13 mouse cellular contexts compared by ENCODE assay signal in the genomic region with DNA sequence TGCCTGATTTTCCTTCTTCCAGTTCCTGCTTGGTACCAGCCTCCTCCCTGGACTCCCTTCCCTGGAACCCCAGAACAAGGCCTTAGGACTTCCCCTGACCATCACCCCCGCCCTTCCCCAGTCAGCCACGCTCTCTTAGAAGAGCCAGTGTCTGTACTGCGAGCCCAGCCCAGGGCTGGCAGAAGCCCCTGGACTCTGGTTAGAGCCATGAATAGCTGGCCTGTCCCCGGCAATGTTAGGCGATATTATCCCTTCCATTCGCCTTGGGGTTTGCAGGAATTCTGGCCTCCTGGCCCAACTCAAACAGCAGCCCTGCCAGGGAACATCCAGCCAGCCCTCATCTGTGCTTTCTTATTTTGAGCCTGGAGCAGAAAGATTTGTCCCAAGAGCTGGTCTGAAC. TPM values are rescaled to one million over a fixed set of nuclear protein-coding genes. Genes with fewer than 3 reads are reported as not detected.
DNase-seq lines count a peak whose midpoint lies in the region; ATAC-seq and TF ChIP-seq lines count a peak whose summit lies in the region.
"Had no signal": no experiment of that assay in that cellular context is flagged by ENCODE, and none has a peak within 500 bp of the region (broad histone marks: within the 10 kb centered on the region; RNA-seq: fewer than 3 reads in every experiment).

No protein-coding gene starts in this region.

- no peaks in the 10 kb centered on the region for H3K36me3 ChIP-seq in hindbrain, postnatal 0 days (ENCODE audit: insufficient read depth, low read length)
- H3K36me3 ChIP-seq in hindbrain, embryonic 10.5 days, result no peaks in the 10 kb centered on the region
- H3K36me3 ChIP-seq in intestine, embryonic 16.5 days (ENCODE audit: control insufficient read depth, insufficient read depth, low read length), result no peaks in the 10 kb centered on the region

- peak; percentile 36; the same call in 1 of the 2 replicates for ATAC-seq in hindbrain, postnatal 0 days
- ATAC-seq in monocyte, adult 5-6 weeks (replicated peaks; ENCODE audit: insufficient number of reproducible peaks, low FRiP score, low TSS enrichment, poor library complexity, severe bottlenecking), result no peak
- no peak for ATAC-seq in intestine, embryonic 16.5 days

- H3K4me2 ChIP-seq in hindbrain, postnatal 0 days (ENCODE audit: low read depth, low read length), result no peak overlapping the region
- H3K4me2 ChIP-seq in intestine, embryonic 16.5 days (ENCODE audit: low read depth, low read length), result no peak overlapping the region
- H3K4me2 ChIP-seq: embryonic facial prominence, embryonic 13.5 days; kidney, embryonic 15.5 days; lung, embryonic 14.5 days had no signal

- no peaks in the 10 kb centered on the region for H3K4me1 ChIP-seq in hindbrain, postnatal 0 days (ENCODE audit: insufficient read depth, low read length)
- H3K4me1 ChIP-seq in hindbrain, embryonic 10.5 days (replicated peaks), result 0 out of 2 replicates have a peak, but pooled peaks cover 5% of the 10 kb centered on the region
- H3K4me1 ChIP-seq in intestine, embryonic 16.5 days (ENCODE audit: control insufficient read depth, insufficient read depth, low read length), result no peaks in the 10 kb centered on the region
- H3K4me1 ChIP-seq: megakaryocyte, embryonic 14.5 days had no signal

- no peak overlapping the region for H3K27ac ChIP-seq in hindbrain, postnatal 0 days
- H3K27ac ChIP-seq in hindbrain, embryonic 10.5 days, result no peak overlapping the region
- H3K27ac ChIP-seq in intestine, embryonic 16.5 days (ENCODE audit: low read length), result no peak overlapping the region
- H3K27ac ChIP-seq: embryonic facial prominence, embryonic 13.5 days; kidney, embryonic 15.5 days had no signal

- WGBS in hindbrain, postnatal 0 days, result 72% methylated on average over 6 of the region's 6 CpGs
- 85% methylated on average over 6 of the region's 6 CpGs for WGBS in hindbrain, embryonic 10.5 days
- 80% methylated on average over 6 of the region's 6 CpGs for WGBS in intestine, embryonic 16.5 days

- TF ChIP-seq CTCF in hindbrain, postnatal 0 days (IDR thresholded peaks at IDR 0.05; ENCODE audit: low read depth), result no peak

- DNase-seq in hindbrain, postnatal 0 days (ENCODE audit: low spot score), result peak; percentile 41
- no peak for DNase-seq in hindbrain, embryonic 10.5 days (ENCODE audit: low spot score)
- DNase-seq in gastrocnemius, adult 18-20 months (ENCODE audit: low spot score), result peak; percentile 52
- DNase-seq in heart, adult 8-10 months (ENCODE audit: low spot score), result peak; percentile 54
- peak; percentile 47 to 48 for DNase-seq in left cerebral cortex, postnatal 14 days (ENCODE audit: low spot score in 2 of 2)
- DNase-seq in adrenal gland, postnatal 14 days, result no peak
- DNase-seq: lung, embryonic 14.5 days had no signal

- no peaks in the 10 kb centered on the region for H3K27me3 ChIP-seq in hindbrain, postnatal 0 days (ENCODE audit: insufficient read depth, low read length)
- H3K27me3 ChIP-seq in hindbrain, embryonic 10.5 days (ENCODE audit: insufficient read depth, poor library complexity, severe bottlenecking), result no peaks in the 10 kb centered on the region
- no peaks in the 10 kb centered on the region for H3K27me3 ChIP-seq in intestine, embryonic 16.5 days (replicated peaks; ENCODE audit: control insufficient read depth, insufficient read depth, low read length)
- H3K27me3 ChIP-seq: embryonic facial prominence, embryonic 13.5 days; kidney, embryonic 15.5 days had no signal

- no peak overlapping the region for H3K9ac ChIP-seq in hindbrain, postnatal 0 days (replicated peaks; ENCODE audit: low read length)
- no peak overlapping the region for H3K9ac ChIP-seq in intestine, embryonic 16.5 days (ENCODE audit: low read depth, low read length)
- H3K9ac ChIP-seq: embryonic facial prominence, embryonic 13.5 days; kidney, embryonic 15.5 days; lung, embryonic 14.5 days had no signal

- no peak overlapping the region for H3K4me3 ChIP-seq in hindbrain, postnatal 0 days (ENCODE audit: low read length)
- no peak overlapping the region for H3K4me3 ChIP-seq in hindbrain, embryonic 10.5 days
- H3K4me3 ChIP-seq in intestine, embryonic 16.5 days (ENCODE audit: low read length), result no peak overlapping the region
- H3K4me3 ChIP-seq: embryonic facial prominence, embryonic 13.5 days; kidney, embryonic 15.5 days; megakaryocyte, embryonic 14.5 days had no signal

- no peaks in the 10 kb centered on the region for H3K9me3 ChIP-seq in hindbrain, postnatal 0 days (ENCODE audit: low read length)
- H3K9me3 ChIP-seq in hindbrain, embryonic 10.5 days, result no peaks in the 10 kb centered on the region
- no peaks in the 10 kb centered on the region for H3K9me3 ChIP-seq in intestine, embryonic 16.5 days (ENCODE audit: control insufficient read depth, low read length)
- H3K9me3 ChIP-seq: embryonic facial prominence, embryonic 13.5 days; kidney, embryonic 15.5 days; megakaryocyte, embryonic 14.5 days had no signal

- intact Hi-C loops in left cerebral cortex, postnatal 14 days (cut with DNase I), result loop anchor here (5.0 kb wide), 2 partner anchors 36 to 54 kb away; no protein-coding TSS in a partner anchor

RNA-seq across cellular contexts. Expression of a gene that starts 39.9 kb away (rescaled TPM):
- 5.8 and 9.5 TPM in 2 replicates for total RNA-seq in hindbrain, postnatal 0 days (2014; rRNA removed)
- polyA plus RNA-seq in hindbrain, postnatal 0 days (2015; fragmentation: Nextera tagmentation; extraction: Ambion mirVana), result 1.4 and 1.9 TPM in 2 replicates
- 2.4 and 3.3 TPM in 2 replicates for polyA plus RNA-seq in hindbrain, embryonic 10.5 days (2016; fragmentation: Nextera tagmentation; extraction: Ambion mirVana)
- under 1 TPM; 0.46 to 0.47 TPM for total RNA-seq in gastrocnemius, adult 18-20 months (2021)
- total RNA-seq in heart, adult 8-10 months (2022), result 1 to 10 TPM; 1.1 to 1.5 (median 1.4) TPM
- total RNA-seq in left cerebral cortex, postnatal 14 days (2021), result 1 to 10 TPM; 3.1 to 3.4 TPM
- total RNA-seq in monocyte, adult 5-6 weeks (2017), result 0.48 to 1.3 TPM (median 0.49 TPM) in 3 replicates
- total RNA-seq in adrenal gland, postnatal 14 days (2021), result 8.1 and 9.2 TPM in 2 replicates
- polyA plus RNA-seq in intestine, embryonic 16.5 days (2015; fragmentation: Nextera tagmentation; extraction: Ambion mirVana), result 8.1 and 9.6 TPM in 2 replicates
- total RNA-seq: hematopoietic stem cell, adult 5-6 weeks had no signal

Comparison
In these comparisons a context has a peak if more than half of its experiments do, and no peak if none do; other contexts are left out.
1. DNase-seq: peak in hindbrain, postnatal 0 days (single experiment), gastrocnemius, adult 18-20 months (single experiment), heart, adult 8-10 months (single experiment) and left cerebral cortex, postnatal 14 days (2 of 2); none in hindbrain, embryonic 10.5 days (single experiment) and adrenal gland, postnatal 14 days (single experiment).